Mouse (Mus musculus) left cerebral cortex, postnatal 4 days (tissue): ENCODE data around the gene Asic3. TPM values are rescaled to one million over a fixed set of nuclear protein-coding genes. Genes with fewer than 3 reads are reported as not detected.
A peak's percentile ranks its signal among the peaks of the same experiment; 100 is the strongest.

Experiments used
- DNase-seq: peaks from one replicate; pipeline ENCODE4 v3.0.0-alpha.2; 2022
- intact Hi-C: fragments of 180-260 bp; cut with DNase I; formaldehyde crosslinking; loops from one replicate; pipeline ENCODE4 v1.15.1; 2025
- total RNA-seq, 2 experiments: library from RNA; stranded (reverse); gene quantifications; 2 replicates each; pipeline ENCODE4 v1.2.3; 2021

The Asic3 gene
- total RNA-seq, 2 experiments from 2014 or later, result not detected

GRCm38 (mm10) chr5:24416222-24416736 is 3.1 kb downstream of the Asic3 start:
- intact Hi-C loops, result no loop called here
- DNase-seq, result peak; percentile 71

- intact Hi-C loops, result no loop called here
- DNase-seq, result no peak
Measured at GRCm38 (mm10) chr5:24417587-24417986, 4.4 kb downstream of the Asic3 start.

DNA sequence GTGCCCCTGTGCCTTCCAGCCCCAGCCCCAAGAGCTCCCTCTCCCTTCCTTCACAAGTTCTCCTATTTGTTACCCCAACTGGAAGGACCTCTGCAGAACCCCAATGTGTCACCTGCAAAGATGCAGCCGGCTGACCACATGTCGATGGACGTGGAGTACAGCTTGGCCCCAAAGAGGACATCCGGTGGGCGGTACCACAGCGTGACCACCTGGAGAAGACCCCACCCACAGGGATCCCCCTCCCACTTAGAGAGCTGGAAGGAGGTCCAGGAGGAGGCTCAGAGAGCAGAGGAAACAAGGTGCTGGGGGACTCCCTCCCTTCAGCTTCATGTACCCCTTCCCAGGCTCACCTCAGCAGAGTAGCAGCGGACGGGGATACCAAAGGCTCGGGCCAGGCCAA is 7.2 kb downstream of the Asic3 start:
- no peak for DNase-seq
- intact Hi-C loops, result no loop called here

GRCm38 (mm10) chr5:24423129-24424003 is 10.2 kb downstream of the Asic3 start, which contains the start of the genes Cdk5 and Slc4a2:
Gene Cdk5, minus strand, starts transcription at chr5:24423530.
Gene Slc4a2, plus strand, starts transcription at chr5:24423837.
- DNase-seq, result peak; percentile 99
- intact Hi-C loops, result no loop called here

DNA sequence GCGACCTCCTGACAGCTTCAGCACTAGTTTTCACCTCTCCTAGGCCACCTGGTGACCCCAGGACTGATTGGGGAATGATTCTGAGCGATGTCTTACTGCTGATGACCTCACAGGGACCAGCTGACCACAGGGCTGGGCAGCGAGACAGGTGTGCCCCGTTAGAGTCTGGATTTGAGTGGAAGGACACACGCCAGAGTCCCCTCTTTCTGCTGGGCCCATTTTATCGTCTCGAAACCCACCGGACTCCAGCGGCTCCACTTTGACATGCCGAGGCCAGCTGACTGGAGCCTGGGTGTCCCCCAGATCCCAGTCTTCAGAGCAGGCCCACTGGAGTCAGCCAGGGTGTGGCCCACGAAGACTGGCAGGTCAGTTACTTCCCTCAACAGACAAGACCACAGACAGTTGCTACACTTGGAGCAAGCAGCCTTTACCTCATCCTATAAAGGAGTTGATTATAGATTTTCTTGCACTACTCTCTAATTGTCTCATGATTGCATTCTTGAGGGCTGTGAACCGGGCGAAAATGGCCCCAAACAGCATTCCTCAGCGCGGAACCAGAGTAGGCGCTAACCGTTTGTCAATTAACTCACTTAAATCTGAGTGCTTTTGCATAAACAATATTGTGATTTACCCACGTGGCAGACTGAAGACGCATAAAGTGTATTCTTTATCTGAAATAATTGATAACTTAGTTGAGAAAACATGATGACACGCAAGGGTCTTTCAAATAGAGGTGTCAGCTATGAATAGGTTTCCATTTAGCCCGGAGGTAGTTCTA is 11.0 kb downstream of the Asic3 start:
- intact Hi-C loops, result no loop called here
- no peak for DNase-seq

DNA sequence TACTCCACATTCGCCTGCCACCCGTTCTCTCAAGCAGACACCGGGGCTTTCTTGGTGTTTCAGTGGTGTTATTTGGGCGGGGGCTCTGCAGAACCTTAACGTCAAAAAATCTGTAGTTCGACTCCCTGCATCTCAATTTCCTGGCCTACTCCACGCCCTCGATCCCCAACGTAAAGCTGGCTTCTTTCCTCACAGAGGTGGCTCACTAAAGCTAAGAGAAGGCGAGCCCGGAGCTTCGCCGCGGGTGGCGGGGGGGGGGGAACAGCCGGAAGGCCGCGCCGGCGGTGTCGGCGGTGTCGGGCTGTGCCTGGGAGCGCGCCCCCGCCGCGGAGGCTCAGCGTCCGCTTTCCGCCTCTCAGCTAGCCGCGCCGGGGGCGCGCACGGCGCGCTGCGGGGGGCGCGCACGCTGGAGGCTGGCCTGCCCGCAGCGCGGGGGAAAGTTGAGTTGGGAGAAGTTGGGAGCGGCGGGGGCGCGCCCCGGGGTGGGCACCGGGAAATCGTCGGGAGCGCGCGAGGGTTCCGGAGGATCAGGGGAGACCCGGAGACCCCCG is 11.7 kb downstream of the Asic3 start:
- DNase-seq, result peak; percentile 76
- intact Hi-C loops, result no loop called here

- DNase-seq, result peak; percentile 41
- intact Hi-C loops, result no loop called here
Measured at GRCm38 (mm10) chr5:24425421-24426036, 12.3 kb downstream of the Asic3 start.

GRCm38 (mm10) chr5:24426037-24426432 is 12.8 kb downstream of the Asic3 start:
- intact Hi-C loops, result no loop called here
- no peak for DNase-seq

- intact Hi-C loops, result no loop called here
- no peak for DNase-seq
Measured at GRCm38 (mm10) chr5:24426556-24427284, 13.5 kb downstream of the Asic3 start.

- intact Hi-C loops, result no loop called here
- no peak for DNase-seq
Measured at GRCm38 (mm10) chr5:24427285-24427633, 14.1 kb downstream of the Asic3 start.

GRCm38 (mm10) chr5:24427981-24428402 is 14.8 kb downstream of the Asic3 start:
- peak; percentile 48 for DNase-seq
- intact Hi-C loops, result no loop called here

DNA sequence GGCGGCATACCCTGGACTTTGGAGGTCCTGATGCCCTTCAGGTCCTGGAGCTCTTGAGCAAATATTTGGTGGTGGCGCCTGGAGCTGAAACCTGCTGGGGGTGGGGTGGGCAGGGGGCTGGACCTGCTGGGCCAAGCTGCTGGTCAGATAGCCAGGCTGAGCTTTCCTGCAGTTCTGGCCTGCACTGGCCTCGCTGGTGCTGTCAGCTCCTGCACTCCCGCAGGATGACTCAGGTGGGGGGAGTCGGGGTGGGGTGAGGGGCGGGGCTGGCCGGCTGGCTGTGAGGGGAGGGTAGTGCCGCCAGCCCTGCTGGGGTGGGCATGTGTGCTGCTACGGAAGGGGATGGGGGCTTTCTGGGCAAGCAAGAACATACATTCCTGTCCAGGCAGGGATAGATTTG is 15.4 kb downstream of the Asic3 start:
- intact Hi-C loops, result no loop called here
- DNase-seq, result no peak

DNA sequence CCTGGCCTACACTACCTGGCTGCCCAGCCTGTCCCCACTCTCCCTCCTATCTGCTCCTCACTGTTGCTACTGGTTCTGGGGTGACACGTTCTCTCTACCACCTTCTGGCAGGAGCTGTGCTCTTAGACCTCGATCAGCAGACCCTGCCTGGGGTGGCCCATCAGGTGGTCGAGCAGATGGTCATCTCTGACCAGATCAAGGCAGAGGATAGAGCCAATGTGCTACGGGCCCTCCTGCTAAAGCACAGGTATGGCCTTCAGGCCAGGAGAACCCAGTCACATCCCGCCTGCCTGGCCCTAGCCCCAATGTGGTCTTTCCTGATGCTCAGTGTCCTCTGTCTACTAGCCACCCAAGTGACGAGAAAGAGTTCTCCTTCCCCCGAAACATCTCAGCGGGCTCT is 20.8 kb downstream of the Asic3 start:
- no peak for DNase-seq
- intact Hi-C loops, result no loop called here

DNA sequence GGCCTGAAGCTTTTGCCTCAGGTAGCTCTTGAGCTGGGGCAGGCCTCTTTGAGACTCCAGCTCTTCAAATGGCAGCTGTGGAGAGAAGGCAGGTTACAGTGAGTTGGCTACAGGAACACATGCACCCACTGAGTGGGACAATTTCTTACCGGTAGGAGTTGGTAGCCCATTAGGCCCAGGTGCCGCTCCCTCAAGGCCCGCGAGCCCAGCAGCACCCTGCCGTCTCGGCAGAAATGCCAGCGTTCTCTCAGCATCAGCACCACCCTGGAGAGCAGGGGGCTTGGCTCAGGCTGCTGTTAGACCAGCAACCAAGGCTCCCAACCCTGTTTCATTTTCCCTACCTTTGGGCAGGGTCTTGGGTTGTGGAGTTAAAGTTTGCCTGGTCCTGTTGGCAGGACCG is 28.0 kb downstream of the Asic3 start:
- no peak for DNase-seq
- intact Hi-C loops, result no loop called here

- no peak for DNase-seq
- intact Hi-C loops, result no loop called here
Measured at GRCm38 (mm10) chr5:24442029-24442428, 28.8 kb downstream of the Asic3 start.

DNA sequence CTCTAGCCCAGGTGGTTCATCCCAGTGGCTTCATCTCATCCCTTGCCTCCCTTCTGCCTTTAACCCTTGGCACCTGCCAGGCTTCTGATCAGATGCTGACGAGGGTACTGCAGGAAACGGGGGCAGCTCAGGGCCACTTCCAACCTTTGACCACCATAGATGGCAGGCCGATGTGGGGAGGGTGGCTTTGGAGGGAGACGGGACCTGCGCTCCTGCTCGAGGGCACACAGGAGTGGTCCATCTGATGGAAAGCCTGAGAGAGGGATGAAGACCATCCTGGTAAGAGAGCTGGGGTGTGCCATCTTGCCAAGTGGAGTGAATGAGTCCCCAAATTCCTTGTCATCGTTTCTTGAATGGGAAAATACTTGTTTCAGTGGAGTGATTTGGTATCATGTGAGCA is 30.0 kb downstream of the Asic3 start:
- no peak for DNase-seq
- intact Hi-C loops, result no loop called here

- no peak for DNase-seq
- intact Hi-C loops, result no loop called here
Measured at GRCm38 (mm10) chr5:24443927-24444326, 30.7 kb downstream of the Asic3 start.

DNA sequence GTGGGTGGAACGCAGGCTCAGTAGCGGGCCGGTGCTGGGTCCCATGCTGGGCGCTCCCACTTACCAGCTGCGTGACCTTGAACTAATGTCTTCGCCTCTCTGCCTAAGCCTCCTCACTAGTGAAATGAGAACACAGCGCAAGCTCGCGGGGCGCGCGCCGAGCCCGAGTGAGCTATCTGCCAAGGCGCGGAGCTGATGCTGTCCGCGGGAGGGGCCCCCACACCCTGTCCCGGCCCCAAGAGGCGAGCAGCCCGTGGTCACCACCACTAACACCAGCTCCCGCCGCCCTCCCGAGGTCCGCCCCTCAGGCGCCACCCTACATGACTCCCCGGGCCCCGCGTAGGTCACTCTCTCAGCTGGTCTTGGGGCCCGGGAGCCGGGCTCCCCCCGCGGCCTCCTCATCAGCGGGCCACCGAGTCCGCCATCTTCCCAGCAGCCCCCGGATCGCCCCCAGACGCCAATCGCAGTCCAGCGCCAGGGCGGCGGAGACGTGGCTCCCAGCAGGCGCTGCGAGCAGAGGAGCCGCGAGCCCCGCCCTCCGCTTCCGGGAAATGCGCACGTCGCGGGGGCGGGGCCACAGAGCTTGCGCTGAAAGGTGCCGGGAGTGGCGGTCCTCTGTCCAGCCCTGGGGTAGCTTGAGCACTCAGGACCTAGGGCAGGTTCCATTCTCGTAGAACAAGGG is 31.7 kb downstream of the Asic3 start, which contains the start of gene Fastk:
Gene Fastk (minus strand): TSS at position 542 of the 682 bp plus-strand sequence.
- intact Hi-C loops, result no loop called here
- DNase-seq, result peak; percentile 95

GRCm38 (mm10) chr5:24445428-24446080 is 32.4 kb downstream of the Asic3 start:
- intact Hi-C loops, result no loop called here

More at GRCm38 (mm10) chr5:24445428-24446080, 32.4 kb downstream of the Asic3 start:
- no peak for DNase-seq
